ENCODE assay signal across 8 mouse cellular contexts in genomic region chr2:34671385-34672026, GRCm38 (mm10).
DNase-seq lines count a peak whose midpoint lies in the region; ATAC-seq and TF ChIP-seq lines count a peak whose summit lies in the region.

No protein-coding gene starts in this region.

- H3K79me2 ChIP-seq in heart, adult 2 months (replicated peaks; ENCODE audit: control insufficient read depth, insufficient read depth, low read length), result no peaks in the 10 kb centered on the region

- peak overlapping the region; percentile 76 for H3K4me2 ChIP-seq in midbrain, embryonic 15.5 days

- 0 out of 2 replicates have a peak, but pooled peaks have one; percentile 26 for TF ChIP-seq POLR2A in heart, adult 2 months (IDR thresholded peaks at IDR 0.05; ENCODE audit: insufficient read depth, low read depth, low read length)

- DNase-seq in 3134 (ENCODE audit: extremely low read depth, insufficient read length, low spot score), result peak; percentile 19
- peak; percentile 58 for DNase-seq in adrenal gland, postnatal 14 days
- peak; percentile 77 for DNase-seq in embryonic facial prominence, embryonic 10.5 days (ENCODE audit: low spot score)
- peak; percentile 56 to 62 for DNase-seq in heart, adult 2 months
- peak; percentile 7 for DNase-seq in kidney, adult 11 months
- peak; percentile 74 for DNase-seq in liver
- DNase-seq in splenic B cell, adult 2 months (ENCODE audit: low read depth, low spot score), result peak; percentile 56

- H3K27me3 ChIP-seq in embryonic facial prominence, embryonic 10.5 days (replicated peaks; ENCODE audit: low read depth, poor library complexity, severe bottlenecking), result peaks cover 34% of the 10 kb centered on the region
- H3K27me3 ChIP-seq in heart, adult 2 months (ENCODE audit: control insufficient read depth, insufficient read depth, low read length), result no peaks in the 10 kb centered on the region
- H3K27me3 ChIP-seq in midbrain, embryonic 15.5 days (replicated peaks), result no peaks in the 10 kb centered on the region
- no peaks in the 10 kb centered on the region for H3K27me3 ChIP-seq in splenic B cell, adult 2 months (ENCODE audit: control insufficient read depth, insufficient read depth, low read length, poor library complexity, severe bottlenecking)

- H3K27ac ChIP-seq in embryonic facial prominence, embryonic 10.5 days (replicated peaks), result peak overlapping the region; percentile 83
- peak overlapping the region; percentile 15; the same call in 1 of the 2 replicates for H3K27ac ChIP-seq in heart, adult 2 months
- peak overlapping the region; percentile 73 for H3K27ac ChIP-seq in midbrain, embryonic 15.5 days

- intact Hi-C loops in heart, adult 2 months (cut with DNase I), result loop anchor here (2.0 kb wide), 1 partner anchor 299 kb away; no protein-coding TSS in a partner anchor

- no peak for TF ChIP-seq EP300 in heart, adult 2 months (IDR thresholded peaks at IDR 0.05; ENCODE audit: insufficient read depth, low read depth, low read length)

- peak overlapping the region; percentile 62 for H3K4me3 ChIP-seq in embryonic facial prominence, embryonic 10.5 days
- H3K4me3 ChIP-seq in heart, adult 2 months, result peak overlapping the region; percentile 51
- peak overlapping the region; percentile 43 for H3K4me3 ChIP-seq in midbrain, embryonic 15.5 days

- TF ChIP-seq CTCF in heart, adult 2 months (IDR thresholded peaks at IDR 0.05), result peak; percentile 60

- ATAC-seq in midbrain, embryonic 15.5 days (replicated peaks), result peak; percentile 62

- WGBS in embryonic facial prominence, embryonic 10.5 days, result 31% methylated on average over 31 of the region's 31 CpGs
- 23% methylated on average over 31 of the region's 31 CpGs for WGBS in heart, adult 2 months
- 20% methylated on average over 31 of the region's 31 CpGs for WGBS in midbrain, embryonic 15.5 days

- H3K4me1 ChIP-seq in embryonic facial prominence, embryonic 10.5 days, result peaks cover 34% of the 10 kb centered on the region
- H3K4me1 ChIP-seq in heart, adult 2 months (ENCODE audit: control insufficient read depth, insufficient read depth, low read length), result peaks cover 5% of the 10 kb centered on the region
- peaks cover 24% of the 10 kb centered on the region for H3K4me1 ChIP-seq in midbrain, embryonic 15.5 days

- H3K9me3 ChIP-seq in embryonic facial prominence, embryonic 10.5 days, result no peaks in the 10 kb centered on the region
- H3K9me3 ChIP-seq in midbrain, embryonic 15.5 days, result no peaks in the 10 kb centered on the region

- peaks cover 31% of the 10 kb centered on the region for H3K36me3 ChIP-seq in embryonic facial prominence, embryonic 10.5 days (replicated peaks)
- no peaks in the 10 kb centered on the region for H3K36me3 ChIP-seq in heart, adult 2 months (ENCODE audit: control insufficient read depth, insufficient read depth, low read length)
- H3K36me3 ChIP-seq in midbrain, embryonic 15.5 days (replicated peaks), result peaks cover 7% of the 10 kb centered on the region; the same call in 1 of the 2 replicates
- no peaks in the 10 kb centered on the region for H3K36me3 ChIP-seq in splenic B cell, adult 2 months (ENCODE audit: control insufficient read depth, insufficient read depth, low read length, poor library complexity, severe bottlenecking)

- H3K9ac ChIP-seq in heart, adult 2 months (ENCODE audit: low read depth, low read length), result peak overlapping the region; percentile 83
- peak overlapping the region; percentile 49 for H3K9ac ChIP-seq in midbrain, embryonic 15.5 days

Comparison
In these comparisons a context has a peak if more than half of its experiments do, and no peak if none do; other contexts are left out.
1. Peak in every context shown above with its lines: DNase-seq, ATAC-seq, H3K4me3 ChIP-seq and H3K27ac ChIP-seq.
2. DNase-seq: peak in every context shown above with its lines; median percentile 77 in embryonic facial prominence, embryonic 10.5 days; 74 in liver; 59 in heart, adult 2 months; 58 in adrenal gland, postnatal 14 days; 56 in splenic B cell, adult 2 months; 19 in 3134; 7 in kidney, adult 11 months.
3. H3K27ac ChIP-seq: peak in every context shown above with its lines; median percentile 83 in embryonic facial prominence, embryonic 10.5 days; 73 in midbrain, embryonic 15.5 days; 15 in heart, adult 2 months.